Mouse (Mus musculus): ENCODE data around the gene Insrr.
"Not testable (repeated sequence)": the region's sequence is repeated elsewhere in the genome, so short reads cannot be mapped to it uniquely, and the experiment has no call there.

Insrr gene

DNA sequence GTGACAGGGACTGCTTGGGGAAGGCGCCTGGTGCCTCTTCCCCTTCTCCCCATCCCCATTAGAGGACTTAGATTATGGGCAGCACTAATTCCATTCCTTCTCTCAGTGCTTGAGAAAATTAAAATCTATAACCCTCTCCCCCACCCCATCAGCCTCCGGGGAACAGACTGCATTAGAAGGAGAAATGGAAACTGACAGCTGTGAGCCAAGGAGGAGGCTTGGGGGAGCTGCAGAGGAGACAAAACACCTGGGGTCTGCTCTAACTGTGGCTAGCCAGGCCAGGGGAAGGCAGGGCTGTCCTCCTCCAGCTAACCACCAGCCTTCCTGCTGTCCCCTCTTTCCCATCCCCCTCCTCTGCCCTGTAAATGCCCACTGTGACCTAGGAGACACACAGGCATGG is 17.7 kb upstream of the Insrr start:
- DNase-seq = no peak

- no peak for DNase-seq
These were observed 13.3 kb upstream of the Insrr start for GRCm38 (mm10) chr3:87783282-87784023.

DNA sequence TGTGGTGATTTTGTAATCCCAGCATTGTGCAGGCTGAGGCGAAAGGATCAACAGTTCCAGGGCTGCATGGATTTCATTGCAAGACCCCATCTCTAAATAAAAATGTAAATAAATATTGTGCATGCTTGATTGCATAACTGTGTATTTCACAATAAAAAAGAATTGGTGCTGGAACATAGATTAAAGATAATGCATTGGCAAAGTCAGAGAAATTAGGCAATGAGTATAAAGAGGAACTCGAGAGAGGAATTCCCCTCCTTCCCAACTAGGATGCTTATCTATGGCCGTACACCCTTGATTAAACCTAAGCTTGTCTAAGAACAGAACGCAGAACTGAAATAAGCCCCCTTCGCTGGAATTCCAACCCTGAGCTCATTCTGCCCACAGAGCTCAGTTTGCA is 11.6 kb upstream of the Insrr start:
- DNase-seq = no peak

DNA sequence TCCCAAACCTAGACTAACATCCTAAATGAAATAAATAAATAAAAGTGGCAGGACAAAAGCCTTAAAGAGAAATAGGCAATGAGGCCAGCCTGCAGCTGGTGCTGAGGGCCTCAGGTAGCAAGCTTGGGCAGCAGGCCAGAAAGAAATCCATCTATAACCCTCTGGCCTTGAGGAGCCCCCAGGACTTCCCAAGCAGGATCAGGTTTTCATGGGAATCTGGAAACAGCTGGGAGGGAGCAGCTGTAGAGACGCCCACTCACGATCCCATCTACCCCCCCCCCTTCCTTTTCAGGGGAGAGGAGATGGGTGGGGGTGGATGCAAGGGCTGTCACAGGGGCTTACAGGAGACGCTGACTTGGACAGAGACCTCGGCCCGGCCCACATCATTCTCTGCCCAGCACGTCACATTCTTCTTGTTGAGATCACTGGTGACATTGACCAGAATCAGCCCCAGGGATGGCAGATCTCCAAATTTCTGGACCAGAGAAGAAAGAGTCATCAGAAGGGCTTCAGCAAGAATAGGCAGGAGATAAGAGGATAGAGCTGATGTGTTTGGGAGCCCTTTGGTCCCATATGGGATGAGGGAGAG is 11.0 kb upstream of the Insrr start:
- no peak for DNase-seq

DNA sequence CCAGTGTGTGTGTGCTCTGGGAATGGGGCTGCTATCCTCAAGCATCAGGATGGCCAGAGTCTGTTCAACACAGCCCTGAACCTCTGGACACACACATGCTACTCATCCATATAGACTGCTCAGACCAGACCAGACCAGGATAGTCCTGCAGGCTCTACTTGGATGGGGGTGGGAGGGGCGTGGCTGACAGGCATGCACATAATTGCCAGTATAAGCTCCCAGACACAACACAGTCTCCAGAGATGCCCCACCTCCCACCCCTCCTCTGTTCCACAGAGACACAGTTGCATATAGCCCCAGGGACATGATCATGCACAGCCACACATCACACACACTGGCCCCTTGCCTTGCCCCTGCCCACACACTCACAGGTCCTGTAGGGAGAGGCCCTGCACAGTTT is 7.5 kb upstream of the Insrr start:
- no peak for DNase-seq

- peak; percentile 50 for DNase-seq
These were observed 7.0 kb upstream of the Insrr start for GRCm38 (mm10) chr3:87789768-87790167.

DNA sequence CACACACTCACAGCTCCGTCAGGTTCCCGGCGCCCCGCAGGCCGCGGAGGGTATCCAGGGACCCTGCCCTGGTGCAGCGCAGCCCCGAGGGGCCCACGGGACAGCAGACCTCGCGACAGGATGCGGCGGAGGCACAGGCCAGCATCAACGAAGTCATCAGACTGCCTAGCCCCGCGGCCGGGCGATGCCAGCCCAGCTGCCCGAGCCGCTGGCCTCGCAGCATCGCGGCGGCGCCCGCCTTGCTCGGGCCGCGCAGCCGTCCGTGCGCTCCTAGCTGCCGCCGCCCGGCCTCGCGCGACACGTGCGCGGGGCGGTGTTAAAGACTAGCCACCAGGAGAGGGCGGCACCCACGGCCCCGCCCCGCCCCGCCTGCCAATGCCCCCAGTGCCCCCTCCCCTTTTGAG is 1.8 kb upstream of the Insrr start, which contains the start of gene Ntrk1:
Gene Ntrk1, minus strand, starts transcription at position 241 of the 404 bp plus-strand sequence.
- DNase-seq = peak; percentile 73

- DNase-seq = peak; percentile 85
These were observed 1.1 kb upstream of the Insrr start for GRCm38 (mm10) chr3:87795336-87796277.

DNA sequence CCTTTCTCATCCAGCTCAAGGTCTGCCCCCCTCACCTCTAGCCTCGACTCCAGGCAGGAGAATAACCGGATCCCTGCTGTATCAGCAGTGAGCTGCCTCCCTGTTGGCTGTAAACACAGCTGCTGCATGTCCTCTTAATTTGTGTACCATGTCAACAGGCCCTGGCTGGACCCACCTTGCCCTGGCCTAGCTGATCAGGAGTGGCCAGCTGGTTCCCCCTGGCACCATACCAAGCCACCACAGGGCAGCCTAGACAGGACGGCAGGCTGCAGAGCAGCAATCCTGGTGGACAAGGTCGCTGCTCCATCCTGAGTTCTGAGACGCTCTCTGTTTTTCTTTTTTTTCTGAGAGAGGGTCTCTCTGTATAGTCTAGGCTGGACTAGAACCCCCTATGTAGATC is 4.9 kb downstream of the Insrr start:
- DNase-seq = no peak

- DNase-seq = peak; percentile 18
These were observed 7.4 kb downstream of the Insrr start for GRCm38 (mm10) chr3:87804038-87804677.

DNA sequence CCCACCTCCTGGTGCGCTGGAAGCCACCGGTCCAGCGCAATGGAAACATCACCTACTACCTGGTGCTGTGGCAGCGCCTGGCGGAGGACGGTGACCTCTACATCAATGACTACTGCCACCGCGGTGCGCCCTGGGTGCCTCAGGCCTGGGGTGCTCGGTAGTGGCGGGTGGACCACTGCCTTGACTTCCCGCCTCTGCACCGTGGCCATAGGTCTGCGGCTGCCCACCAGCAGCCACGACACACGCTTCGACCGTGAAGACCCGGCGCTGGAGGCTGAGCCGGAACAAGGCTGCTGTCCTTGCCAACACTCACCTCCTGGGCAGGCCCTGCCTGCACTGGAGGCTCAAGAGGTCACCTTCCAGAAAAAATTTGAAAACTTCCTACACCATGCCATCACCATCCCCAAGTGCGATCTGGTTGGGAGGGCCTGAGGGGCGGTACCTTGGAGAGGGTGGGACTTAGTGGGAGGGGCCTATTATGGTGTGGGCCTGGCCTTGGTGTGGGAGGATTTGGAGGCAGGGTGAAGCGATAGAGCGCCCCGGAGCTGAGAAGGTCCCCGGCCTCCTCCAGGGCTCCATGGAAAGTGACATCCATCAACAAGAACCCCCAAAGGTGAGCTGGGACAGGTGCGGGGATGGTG is 12.7 kb downstream of the Insrr start:
- no peak for DNase-seq

DNA sequence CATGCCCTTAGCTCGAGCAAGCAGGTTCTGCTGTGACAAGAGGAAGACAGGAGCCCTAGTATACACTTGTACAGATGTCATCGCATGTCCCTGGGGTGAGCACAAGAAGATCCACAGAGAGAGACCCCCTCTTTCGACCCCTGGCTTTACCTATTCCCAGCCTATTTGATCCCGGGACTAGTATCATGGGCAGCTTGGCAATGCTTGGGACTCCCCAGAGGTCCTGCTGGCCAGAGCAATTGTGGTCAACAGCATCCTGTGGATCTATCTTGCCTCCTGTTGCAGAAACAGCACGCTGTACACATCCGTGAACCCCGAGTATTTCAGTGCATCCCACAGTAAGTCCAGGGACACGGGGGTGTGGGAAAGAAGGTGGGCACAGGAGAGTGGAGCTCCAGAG is 14.5 kb downstream of the Insrr start:
- no peak for DNase-seq

DNA sequence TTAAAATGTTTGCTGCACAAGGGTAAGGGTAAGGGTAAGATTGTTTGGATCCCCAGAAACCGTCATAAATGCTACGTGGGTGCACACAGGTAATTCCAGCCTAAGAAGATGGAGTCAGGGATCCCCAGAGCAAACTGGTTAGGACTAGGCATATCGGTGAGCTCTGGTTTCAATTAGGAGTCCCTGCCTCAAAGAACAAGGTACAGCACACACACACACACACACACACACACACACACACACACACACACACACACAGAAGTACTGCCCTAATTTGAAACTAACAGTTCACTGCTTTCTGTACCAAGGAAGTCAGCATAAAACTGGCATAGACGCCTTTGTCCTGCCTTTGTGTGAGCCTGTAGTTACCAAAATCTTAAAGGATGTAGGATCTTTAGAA is 15.7 kb downstream of the Insrr start:
- peak; percentile 44 for DNase-seq

DNA sequence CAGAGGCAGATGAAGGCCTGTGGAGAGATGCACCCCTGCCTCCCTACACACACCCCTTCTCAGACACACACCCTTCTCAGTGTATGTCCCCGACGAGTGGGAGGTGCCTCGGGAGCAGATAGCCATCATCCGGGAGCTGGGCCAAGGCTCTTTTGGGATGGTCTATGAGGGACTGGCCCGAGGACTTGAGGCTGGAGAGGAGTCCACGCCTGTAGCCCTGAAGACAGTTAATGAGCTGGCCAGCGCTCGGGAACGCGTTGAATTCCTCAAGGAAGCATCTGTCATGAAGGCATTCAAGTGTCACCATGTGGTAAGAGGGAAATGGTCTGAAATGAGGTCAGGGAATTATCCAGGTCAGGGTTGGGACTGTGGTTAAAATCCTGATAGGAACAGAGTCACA is 16.1 kb downstream of the Insrr start:
- DNase-seq = no peak

GRCm38 (mm10) chr3:87816166-87816565 is 19.4 kb downstream of the Insrr start:
- DNase-seq = no peak

DNA sequence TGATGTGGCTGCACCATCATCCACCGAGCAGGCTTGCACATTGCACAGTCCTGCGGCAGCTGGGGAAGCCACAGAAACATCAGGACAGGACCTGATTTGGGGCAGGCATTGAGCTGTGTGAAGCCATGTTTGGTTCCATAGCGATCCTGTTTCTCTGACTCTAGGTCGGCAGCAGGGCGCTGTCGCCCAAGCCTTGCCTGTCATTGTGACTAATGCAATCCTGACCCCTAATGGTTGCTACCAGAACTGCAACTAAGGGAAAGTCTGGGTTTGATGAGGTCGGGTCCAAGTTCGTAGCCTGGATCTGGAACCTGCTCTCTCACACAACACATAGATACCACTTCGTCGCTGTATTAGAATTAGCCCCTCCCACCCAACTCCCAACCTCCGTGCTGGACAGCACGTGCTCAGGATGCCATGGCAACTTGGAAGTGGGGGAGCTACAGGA is 19.9 kb downstream of the Insrr start:
- DNase-seq = peak; percentile 90

- DNase-seq = no peak
These were observed 21.5 kb downstream of the Insrr start for GRCm38 (mm10) chr3:87818226-87818625.

DNA sequence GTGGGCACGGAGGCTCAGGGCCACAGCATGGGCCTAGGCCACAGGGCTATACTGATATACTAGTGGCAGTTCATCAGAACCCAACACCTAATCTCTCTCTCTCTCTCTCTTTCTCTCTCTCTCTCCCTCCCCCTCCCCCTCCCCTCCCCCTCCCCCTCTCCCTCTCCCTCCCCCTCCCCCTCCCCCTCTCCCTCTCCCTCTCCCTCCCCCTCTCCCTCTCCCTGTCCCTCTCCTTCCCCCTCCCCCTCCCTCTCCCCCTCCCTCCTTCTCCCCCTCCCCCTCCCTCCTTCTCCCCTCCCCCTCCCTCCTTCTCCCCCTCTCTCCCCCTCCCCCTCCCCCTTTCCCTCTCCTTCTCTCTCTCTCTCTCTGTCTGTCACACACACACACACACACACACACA is 27.5 kb downstream of the Insrr start, which contains the start of gene Pear1:
Gene Pear1, minus strand, starts transcription at position 101 of the 400 bp plus-strand sequence.
- not testable (repeated sequence) for DNase-seq

DNA sequence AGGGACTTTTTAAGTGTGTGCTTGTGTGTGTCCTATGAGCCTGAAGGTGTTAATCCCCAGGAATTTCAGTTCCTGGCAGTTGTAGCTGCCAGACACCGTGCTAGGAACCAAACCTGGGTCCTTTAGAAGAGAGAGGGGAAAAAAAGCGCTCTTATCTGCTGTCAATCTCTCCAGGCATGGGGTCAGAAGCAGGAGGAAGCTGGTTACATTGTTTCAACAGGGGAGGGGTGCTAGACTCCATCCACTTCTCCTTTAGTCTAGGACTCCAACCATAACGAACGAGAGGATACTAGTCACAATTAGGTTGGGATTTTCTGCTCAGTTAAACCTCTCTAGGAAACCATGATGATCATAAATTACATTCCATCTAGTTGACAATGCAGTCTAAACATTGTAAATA is 31.7 kb downstream of the Insrr start:
- DNase-seq = no peak

GRCm38 (mm10) chr3:87829025-87829424 is 32.3 kb downstream of the Insrr start:
- DNase-seq = no peak

DNA sequence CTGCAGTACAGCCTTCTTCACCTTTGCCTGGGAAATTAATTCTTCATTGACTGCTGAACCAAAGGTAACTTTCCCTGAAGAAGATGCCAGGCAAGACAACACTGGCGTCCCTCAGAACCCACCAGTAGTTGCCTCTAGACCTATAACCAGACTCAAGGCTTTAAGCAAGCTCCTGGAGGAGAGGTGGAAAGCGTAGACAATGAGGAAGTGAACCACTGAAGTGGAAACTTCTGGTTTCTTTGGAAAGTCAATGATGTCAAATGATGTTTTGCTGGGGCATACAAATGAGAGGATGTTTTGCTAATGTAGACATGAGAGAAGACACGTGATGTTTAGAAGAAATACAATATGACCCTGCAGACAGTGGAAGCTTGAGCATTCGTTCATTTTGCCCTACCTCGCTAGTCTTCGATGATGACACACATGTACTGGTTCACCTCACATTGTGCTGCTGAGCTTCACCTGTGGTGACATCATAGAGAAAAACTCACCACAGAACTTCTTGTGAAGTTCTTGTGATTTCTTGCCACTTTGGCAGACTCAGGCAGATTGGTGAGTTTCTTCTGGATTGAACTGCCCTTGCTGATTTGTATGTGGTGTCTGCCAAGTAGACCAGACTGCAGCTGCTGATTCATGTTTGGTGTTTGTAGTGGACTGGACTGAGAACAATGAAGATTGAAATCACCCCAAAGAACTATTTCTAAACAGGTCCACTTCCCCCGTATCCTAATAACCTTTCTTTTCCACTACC is 35.5 kb downstream of the Insrr start:
- no peak for DNase-seq

- DNase-seq = no peak
These were observed 36.7 kb downstream of the Insrr start for GRCm38 (mm10) chr3:87833482-87833881.
